Mouse (Mus musculus): ENCODE results near the gene Rpgrip1.

Rpgrip1 gene

DNA sequence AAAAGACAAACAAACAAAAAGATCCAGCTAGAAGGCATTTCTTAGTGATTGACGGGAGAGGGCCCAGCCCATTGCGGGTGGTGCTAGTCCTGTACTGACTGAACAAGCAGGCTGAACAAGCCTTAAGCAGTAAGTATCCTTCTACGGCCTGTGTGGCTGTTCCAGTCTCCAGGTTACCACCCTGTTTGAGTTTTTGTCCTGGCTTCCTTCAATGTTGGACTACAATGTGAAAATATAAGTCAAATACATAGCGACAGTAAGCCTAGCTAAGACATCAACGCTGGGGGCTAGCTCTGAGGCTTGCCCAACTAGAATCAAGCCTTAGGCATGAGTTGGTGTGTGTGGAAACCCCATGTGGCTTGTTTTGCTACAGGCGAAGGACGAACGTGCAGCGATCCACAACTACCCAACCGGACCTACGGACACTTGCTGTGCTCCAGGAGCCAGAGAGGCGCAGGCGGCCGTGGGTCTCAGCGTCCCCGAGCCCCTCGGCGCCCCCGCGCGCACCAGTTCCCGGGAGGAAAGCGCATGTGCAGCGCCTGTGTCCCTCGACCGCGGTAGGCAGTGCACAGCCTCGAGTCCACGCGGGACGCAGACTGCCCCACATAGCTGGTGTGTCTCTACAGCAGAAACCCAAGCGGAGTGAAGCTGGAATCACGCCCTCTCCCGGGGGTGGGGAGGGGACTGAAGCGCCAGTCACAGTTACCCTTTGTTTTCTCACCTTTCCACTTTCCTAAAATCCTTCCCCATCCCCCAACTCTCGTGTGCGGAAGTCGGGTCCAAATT is 8.5 kb downstream of the Rpgrip1 start:
- DNase-seq = peak in 1 of 2 experiments; percentile 33

- no peak for DNase-seq
These were observed 9.7 kb downstream of the Rpgrip1 start for GRCm38 (mm10) chr14:52120169-52120568.

GRCm38 (mm10) chr14:52123918-52124317 is 13.4 kb downstream of the Rpgrip1 start:
- DNase-seq = peak; percentile 50 to 76

GRCm38 (mm10) chr14:52124636-52125035 is 14.1 kb downstream of the Rpgrip1 start:
- no peak for DNase-seq

DNA sequence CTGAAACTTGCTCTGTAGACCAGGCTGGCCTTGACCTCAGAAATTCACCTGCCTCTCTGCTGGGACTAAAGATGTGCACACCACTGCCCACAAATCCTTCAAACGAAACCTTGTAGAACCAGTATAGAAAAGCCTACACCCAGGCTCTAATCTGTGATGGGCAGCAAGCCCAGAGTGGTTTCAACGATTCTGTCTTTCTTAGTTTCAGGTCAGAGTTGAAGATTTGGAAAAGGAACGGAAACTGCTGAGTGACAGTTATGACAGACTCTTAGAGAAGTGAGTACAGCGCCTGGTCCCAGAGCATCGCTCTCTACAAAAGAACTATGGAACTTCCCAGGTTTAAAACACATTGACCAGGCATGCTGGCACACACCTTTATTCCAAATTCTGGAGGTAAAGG is 23.1 kb downstream of the Rpgrip1 start:
- no peak for DNase-seq

DNA sequence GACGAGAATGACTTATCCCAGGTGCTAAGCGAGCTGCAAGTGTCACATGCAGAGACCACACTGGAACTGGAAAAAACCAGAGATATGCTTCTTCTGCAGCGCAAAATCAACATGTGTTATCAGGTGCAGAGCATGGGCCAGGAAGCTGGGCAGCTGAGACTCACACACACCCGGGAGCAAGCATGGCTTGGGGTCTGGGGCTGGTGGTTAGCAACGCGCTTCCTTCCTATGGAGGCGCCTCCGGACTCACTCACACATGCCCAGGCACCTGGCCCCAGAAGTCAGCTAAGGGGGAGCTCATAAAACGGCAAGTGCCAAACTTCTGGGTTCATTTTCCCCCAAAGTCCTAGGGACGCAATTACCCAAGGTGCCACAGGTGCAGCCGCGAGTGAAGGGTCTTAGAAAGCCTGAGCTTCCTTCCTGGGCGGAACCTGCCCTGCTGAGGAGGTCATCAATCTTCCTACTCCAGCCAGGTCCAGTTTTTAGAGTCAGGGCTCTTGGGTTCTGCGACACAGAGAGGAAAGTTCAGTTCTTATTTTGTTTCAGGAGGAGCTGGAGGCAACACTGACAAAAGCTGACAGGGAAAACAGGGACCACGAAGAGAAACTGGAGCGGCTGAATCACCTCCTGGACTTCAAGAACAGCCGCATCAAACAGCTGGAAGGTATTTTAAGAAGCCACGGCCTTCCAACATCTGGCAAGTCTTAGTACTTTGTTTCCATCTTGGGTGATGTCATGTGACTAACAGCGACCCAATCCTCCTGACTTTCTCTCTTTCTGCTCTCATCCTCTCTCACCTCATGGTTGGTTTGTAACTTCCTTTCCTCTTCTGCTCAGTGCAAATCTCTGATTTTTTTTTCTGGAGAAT is 30.3 kb downstream of the Rpgrip1 start:
- DNase-seq = peak; percentile 18 to 35

DNA sequence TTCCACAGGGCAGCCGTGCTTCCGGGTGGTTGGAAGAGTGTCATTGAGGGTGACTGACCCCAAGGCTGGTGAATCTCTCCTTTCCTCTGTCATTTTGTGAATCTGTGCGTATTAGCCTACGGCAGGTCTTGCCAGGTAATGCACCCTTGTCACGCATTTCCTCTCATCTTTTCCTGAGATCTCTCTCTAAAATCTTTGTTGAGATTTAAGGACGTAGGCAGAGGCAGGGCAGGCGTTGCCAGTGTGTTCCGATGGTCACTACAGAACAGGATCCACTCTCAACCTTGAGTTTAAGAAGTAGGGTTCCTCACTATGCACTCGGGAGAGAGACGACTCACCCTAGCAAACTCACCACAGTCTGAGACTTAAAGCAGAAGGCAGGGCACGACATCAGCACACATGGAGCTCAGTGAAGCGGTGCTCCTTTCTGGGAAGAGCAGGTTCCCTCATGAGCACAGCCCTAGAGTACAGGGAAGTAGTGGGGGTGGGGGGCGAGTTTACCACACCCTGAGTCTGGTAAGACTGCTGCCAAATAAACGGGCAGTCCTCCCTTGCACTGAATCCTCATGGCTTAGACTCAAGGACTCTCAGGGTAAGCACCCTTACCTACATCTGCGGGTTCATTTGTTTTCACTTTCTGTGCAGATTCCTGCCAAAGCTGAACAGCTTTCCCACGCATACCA is 31.1 kb downstream of the Rpgrip1 start:
- peak in 1 of 2 experiments; percentile 10 for DNase-seq

- DNase-seq = no peak
These were observed 33.7 kb downstream of the Rpgrip1 start for GRCm38 (mm10) chr14:52144165-52144564.

GRCm38 (mm10) chr14:52146540-52146939 is 36.0 kb downstream of the Rpgrip1 start:
- peak in 1 of 2 experiments; percentile 39 for DNase-seq

DNA sequence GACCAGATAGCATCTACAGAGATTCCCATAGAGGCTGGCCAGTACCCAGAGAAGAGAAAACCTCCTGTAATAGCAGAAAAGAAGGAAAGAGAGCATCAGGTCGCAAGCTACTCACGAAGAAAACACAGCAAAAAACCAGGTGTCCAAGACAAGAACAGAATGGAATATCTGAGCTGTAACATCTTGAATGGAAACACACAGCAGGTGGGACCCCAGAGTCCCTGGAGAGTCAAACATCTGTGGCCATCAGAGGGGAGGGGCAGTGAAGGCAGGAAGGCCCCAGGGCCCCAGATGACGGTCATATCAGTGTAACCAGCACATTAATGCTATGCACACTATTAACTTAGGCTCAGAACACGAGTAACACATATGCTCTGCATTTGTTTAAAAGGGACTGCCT is 39.4 kb downstream of the Rpgrip1 start:
- no peak for DNase-seq

- DNase-seq = no peak
These were observed 41.7 kb downstream of the Rpgrip1 start for GRCm38 (mm10) chr14:52152179-52152578.

- DNase-seq = no peak
These were observed 42.1 kb downstream of the Rpgrip1 start for GRCm38 (mm10) chr14:52152613-52153012.

GRCm38 (mm10) chr14:52155008-52155407 is 44.5 kb downstream of the Rpgrip1 start:
- DNase-seq = no peak

GRCm38 (mm10) chr14:52160911-52161310 is 50.4 kb downstream of the Rpgrip1 start:
- DNase-seq = no peak

DNA sequence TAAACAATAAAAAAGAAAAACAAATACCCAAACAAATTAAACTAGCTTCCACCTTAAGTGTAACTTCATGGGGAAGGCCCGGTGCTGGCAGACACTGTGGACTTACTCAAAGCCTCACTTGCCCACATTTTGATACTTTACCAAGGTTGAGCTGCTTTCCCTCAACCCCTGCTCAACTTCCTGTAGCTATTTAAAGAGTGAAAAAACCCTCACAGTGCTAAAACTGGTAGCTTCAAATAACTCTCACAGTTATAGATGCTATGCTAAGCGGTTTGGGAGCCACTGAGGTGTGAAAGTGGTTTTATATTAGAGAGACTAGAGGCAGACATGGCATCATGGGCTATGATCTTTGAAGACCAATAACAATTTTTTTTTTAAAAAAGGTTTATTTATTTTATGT is 56.1 kb downstream of the Rpgrip1 start:
- peak in 1 of 2 experiments; percentile 26 for DNase-seq

DNA sequence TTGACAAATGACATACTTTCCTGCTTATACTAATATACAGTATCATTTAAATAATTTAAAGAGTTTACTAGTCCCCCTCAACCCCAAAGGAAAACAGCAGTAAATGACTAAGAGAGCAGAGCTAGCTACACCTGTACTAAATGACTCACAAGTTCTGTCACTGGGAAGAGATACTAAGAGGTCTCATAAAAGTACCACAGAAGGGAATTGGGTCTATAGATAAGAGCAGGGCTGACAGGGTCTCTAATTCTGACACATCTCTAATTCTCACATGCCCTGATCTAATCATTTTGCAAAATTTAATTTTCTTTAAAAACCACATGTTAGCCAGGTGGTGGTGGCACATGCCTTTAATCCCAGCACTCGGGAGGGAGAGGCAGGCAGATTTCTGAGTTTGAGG is 78.3 kb downstream of the Rpgrip1 start:
- no peak for DNase-seq

GRCm38 (mm10) chr14:52189519-52189918 is 79.0 kb downstream of the Rpgrip1 start:
- DNase-seq = no peak

GRCm38 (mm10) chr14:52190740-52191359 is 80.3 kb downstream of the Rpgrip1 start:
- peak in 1 of 2 experiments; percentile 42 for DNase-seq

DNA sequence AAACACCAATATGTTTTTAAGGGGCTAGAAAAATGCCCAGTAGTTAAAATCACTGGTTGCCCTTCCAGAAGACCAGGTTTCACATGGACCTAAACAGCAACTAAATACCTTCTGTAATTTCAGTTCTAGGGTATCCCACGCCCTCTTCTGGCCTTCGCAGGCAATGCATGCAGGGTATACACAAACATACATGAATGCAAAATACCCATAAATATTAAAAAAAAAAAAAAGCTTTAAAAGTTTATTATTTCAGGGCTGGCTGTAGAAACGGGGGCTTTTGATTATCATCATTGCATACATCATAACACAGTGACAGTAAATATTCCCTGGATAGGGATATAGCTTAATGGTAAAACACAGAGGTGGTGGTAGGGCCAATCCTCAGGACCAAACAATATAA is 85.2 kb downstream of the Rpgrip1 start:
- DNase-seq = peak; percentile 30 to 59

- DNase-seq = peak in 1 of 2 experiments; percentile 14
These were observed 86.0 kb downstream of the Rpgrip1 start for GRCm38 (mm10) chr14:52196230-52197155.

- peak; percentile 64 to 78 for DNase-seq
These were observed 86.8 kb downstream of the Rpgrip1 start, which contains the start of gene Supt16 for GRCm38 (mm10) chr14:52197156-52197878. Supt16 (minus strand) TSS chr14:52197416.

Measured in spleen, adult 18-20 months (tissue).